Mouse (Mus musculus) layer of hippocampus, adult 8-10 months (tissue): ENCODE data around the gene Sufu. TPM values are rescaled to one million over a fixed set of nuclear protein-coding genes. Genes with fewer than 3 reads are reported as not detected.
A peak's percentile ranks its signal among the peaks of the same experiment; 100 is the strongest.

Experiments
- DNase-seq, 2 experiments: peaks; one replicate each; pipeline ENCODE4 v3.0.0; 2022; ENCODE audit warnings: low spot score in 2 of 2
- total RNA-seq, 4 experiments: library from RNA; stranded (reverse); gene quantifications; 2 replicates each; pipeline ENCODE4 v1.2.4; 2022

Gene Sufu
- total RNA-seq, 4 experiments from 2014 or later = 17.4 to 22.3 (median 19.4) TPM

DNA sequence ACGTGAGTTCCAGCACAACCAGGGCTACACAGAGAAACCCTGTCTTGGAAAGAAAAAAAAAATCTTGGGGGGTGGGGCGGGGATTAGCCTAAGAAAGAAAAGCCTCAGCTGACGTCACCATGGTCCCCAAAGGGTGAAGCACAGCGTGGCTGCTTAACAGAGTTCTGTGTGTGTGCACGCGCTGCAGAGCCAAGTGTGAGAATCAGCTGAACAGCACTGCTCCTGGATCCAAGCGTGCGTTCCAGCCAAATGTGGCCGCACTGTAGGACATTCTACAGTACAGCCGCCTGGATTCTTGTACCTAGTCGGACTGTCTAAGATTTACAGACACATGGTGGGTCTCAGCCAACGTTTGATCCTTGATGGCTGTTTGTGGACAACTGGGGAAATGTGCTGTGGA lies 29.8 kb downstream of the Sufu start:
- DNase-seq = no peak

DNA sequence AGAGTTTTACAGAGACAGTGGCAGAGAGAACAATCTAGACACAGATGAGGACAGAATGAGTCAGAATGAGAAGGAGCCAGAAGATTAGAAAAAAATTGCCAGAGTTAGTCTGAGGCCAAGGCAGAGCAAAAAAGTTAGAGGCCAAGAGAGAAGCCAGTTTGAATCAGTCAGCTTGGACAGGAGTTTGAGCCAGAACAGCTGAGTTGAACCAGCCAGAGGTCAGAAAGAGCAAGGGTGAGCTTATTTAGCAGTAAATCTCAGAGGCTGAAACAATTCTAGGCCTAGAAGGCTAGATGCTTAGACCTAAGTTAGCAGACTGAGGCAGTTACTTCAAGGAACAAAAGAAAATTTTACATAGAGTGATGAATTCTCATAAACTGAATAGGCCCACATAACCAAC lies 32.6 kb downstream of the Sufu start:
- no peak for DNase-seq

DNA sequence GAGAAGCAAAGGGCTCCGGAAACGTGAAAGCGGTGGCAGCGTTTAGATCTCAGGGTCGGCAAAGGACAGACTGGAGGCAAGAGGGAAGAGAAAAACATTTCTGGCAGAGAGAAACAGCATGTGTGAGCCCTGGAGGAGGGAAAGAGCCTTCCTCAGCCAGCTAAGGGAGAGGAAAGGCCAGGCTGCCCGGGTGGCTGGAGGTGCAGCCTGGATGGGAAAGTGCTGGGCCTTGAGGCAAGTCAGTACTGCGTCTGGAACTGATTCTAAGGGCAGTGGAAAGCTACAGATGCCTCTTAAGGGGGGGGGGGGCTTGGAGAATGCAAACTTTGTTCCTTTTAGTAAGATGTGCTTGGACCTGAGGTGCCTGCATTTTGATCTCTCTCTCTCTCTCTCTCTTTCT lies 37.0 kb downstream of the Sufu start:
- DNase-seq = no peak

DNA sequence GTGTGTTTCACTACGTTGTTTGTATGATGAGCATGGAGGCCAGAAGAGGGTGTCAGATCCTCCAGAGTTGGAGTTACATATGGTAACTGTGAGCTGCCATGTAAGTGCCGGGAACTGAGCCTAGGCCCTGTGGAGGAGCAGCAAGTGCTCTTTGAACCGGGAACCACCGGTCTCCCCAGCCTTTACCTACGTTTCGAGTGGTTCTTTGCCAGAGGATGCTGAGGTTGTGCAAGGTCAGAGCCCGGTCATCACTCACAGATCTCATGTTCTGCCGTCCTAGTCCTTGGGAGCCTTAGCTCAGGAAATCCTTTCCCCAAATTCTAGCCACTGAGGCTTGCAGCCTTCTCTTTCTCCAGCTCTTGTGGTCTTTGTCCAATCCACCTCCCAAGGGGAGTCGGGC lies 37.5 kb downstream of the Sufu start:
- DNase-seq = no peak

DNA sequence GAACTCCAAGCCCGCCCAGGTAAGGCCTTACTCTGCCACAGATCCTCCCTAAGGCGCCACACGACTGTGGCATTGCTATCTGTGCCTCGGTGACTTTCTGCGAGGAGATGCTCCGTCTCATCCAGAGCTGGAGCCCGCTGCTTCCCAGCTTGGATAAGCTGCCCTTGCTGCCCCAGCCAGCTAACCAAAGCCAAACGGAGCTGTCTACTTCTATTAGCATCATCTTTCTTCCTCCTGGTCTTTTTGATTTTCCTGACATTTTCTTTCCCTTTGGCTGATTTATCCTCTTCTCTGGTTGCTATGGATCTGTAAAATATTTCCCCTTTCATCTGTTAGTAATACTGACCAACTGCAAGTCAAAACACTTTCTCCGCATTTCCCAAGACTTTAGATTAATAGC lies 37.9 kb downstream of the Sufu start:
- no peak for DNase-seq

DNA sequence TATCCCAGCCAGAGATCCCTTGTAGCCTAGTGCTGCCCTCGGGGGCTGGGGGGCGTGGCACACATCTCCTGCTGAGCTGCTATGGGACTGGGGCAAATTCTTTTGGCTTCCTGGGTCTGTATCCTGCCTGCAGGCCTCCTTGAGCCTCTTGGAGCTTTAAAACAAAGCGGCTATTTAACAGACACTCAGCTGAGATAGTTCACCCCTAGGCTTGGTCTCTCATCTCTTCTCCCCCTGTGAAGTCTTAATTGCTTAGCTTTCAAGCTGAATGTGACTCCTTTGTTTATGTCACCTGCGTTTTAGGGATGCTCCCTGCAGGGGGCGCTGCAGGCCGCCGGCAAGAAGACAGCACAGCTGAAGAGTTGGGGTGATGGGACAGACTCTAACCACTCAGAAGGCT lies 38.8 kb downstream of the Sufu start:
- DNase-seq = no peak

DNA sequence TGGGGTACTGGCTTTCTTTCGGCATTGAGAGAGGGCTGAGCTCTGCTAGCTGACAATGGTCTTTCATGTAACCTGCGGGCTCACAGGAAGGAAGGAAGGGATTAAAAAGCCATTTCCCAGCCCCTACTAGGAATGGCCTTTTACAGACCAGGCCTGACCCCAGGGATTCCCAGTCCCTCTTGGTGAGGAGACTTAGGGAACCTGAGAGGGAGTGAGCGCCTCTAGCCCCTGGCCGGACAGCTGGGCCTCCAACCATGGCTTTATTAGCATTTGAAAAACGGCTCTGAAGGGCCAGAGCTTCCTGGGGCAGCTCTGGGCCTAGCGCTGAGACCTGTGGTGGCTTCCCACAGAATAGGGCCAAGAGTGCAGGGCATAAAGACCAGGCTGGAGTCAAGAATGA lies 46.8 kb downstream of the Sufu start:
- no peak for DNase-seq

DNA sequence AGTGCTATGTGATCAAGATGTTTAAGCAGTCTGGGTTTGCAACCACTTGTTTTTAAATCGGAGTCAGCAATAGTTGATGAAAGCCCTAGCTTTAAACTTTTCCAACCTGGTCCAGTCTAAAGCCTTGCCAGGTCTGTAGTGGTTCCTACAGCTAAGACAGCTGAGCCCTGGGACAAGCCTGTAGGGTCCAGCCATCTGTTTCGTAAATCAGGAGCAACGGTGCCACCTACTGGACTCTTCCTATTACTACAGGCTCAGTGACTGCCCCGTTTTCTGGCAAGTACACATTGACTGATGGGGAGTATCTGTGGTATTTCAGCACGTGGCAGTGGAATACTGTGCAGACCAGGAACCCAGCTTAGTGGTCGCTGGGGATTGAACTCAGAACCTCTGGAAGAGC lies 47.5 kb downstream of the Sufu start:
- DNase-seq = peak; percentile 66 to 78

DNA sequence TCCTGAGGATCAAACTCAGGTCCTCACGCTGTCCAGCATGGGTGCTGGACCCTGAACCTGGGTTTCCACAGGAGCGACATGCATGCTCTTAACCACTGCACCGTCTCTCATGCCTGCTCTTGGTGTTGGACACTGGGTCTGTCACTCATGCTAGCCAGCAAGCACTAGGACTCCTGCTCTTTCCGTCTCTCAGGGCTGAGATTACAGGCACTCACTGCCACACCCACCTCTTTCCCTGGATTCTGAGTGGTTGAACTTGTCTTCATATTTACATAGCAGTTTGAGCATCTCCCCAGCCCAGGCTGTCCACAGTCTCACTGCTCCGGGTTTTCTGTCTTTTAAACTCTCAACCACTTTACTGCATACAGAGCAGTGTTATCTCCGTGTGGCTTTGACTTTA lies 48.9 kb downstream of the Sufu start:
- no peak for DNase-seq

DNA sequence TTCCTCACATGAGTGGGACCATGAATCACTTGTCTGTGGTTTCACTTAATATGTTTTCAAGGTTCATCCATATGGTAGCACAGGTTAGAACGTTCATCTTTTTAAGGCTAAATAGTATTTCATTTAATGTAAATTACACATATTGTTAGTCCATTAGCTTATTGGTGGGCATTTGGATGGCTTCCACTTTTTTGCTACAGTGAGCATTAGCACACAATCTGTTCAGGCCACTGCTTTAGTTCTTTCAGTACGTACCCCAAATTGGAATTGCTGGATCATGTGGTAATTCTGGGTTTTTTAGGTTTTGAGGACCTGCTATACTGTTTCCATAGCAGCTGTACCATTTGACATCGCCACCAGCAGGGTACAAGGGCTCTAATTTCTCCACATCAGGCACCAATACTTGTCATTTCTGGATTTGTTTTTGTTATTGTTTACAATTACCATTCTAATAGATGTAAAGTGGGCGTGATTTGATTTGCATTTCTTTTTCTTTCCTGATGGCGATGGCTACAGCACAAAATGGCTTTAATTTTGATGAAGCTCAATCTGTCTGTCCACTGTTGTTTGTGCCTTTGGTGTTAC lies 49.8 kb downstream of the Sufu start:
- DNase-seq = no peak

DNA sequence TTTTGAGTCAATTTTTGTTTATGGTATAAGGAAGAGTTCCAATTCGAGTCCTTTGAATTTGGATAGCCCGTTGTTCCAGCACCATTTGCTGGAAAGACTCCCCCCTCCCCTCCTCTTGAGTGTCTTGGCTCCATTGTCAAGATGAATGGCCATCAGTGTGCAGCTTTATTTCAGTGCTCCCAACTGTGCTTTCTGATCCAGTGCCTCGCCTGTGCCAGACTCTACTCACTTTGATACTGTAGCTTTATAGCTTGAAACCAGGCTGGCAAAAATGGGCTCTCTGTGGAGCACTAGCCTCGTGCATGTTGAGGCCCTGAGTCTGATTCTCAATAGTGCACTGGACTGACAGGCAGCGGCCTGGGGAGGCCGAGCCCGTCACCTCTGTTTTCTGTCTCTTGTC lies 50.4 kb downstream of the Sufu start:
- DNase-seq = no peak

DNA sequence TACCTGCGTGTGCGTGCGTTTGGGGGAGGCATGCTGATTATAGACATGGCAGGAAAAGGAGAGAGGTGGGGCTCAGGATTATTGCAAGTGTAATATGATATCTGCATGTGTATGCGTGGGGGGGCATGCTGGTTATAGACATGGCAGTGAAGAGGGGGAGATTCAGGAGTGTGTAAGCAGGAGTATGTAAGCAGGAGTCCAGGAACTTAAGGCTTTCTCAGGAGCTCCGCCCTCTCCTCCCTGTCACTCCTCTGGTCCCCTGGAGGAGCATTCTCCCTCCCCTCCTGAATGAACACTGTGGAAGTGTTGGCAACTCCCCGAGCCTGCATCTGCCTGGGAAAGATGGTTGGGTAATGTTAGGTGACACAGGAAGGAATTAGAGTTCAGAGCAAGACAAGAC lies 51.2 kb downstream of the Sufu start:
- no peak for DNase-seq

DNA sequence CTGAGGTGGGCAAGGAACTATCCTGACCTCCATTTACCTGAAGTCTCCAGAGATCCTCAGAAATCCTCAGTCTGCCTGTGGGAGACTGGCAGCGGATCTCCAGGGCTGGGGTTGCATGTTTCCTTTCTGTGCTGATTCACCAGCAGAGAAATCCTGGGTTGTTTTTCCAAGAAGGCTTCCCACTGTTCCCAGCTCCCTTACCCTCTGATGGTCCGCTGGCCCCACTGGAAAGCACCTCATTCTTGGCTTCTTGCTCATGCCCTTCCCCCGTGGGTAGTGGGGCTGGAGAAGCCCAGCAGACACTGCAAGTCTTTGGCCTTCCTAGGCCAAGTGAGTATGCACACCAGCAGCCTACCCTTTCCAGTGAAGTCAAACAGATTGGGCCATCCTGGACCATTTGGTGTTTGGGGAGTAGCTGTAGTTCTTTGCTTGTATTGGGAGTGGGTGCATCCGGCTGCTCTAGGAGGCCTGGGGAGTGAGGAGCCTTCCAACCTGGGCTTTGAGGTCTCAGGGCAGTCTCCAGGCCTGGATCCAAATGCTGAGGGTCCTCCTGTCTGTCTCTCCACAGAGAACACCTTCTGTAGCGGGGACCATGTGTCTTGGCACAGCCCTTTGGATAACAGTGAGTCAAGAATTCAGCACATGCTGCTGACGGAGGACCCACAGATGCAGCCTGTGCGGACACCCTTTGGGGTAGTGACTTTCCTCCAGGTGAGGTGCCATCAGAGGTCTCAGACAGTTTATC lies 52.7 kb downstream of the Sufu start:
- no peak for DNase-seq

DNA sequence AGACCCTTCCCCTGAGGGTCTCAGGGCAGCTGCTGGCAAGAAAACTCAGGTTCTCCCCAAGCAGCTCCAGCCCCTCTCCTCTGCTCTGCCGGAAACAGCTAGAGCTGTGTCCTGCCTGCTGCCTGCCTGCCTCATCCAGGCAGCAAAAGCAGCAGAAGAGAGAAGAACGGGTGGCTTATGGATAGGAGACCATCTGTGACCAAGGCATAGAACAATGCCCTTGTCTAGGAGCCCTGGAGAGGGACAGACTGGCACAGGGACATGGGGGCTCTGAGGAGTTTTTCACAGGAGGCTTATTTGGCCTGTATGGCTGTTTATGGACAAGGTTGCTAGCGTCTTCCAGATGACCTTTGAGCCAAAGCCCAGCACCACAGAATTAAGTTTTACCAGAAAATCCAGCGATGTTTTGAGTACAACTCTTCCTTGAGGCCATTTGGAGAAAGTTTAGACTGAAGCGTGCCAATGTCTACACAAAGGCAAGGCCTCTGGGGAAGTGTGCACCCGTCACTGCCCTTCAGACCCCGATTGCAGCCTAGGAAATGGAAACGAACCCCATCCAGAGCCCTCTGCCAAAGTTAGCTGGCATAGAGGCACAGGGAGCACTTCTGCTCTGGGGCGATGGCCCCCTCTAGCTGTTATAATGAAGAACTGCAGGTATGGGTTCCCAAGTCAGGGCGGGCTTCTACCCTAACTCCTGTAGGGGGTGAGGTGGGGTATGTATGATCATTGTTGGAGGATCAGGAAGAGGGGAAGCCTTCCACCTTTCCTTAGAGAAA lies 55.5 kb downstream of the Sufu start:
- peak; percentile 50 to 51 for DNase-seq

DNA sequence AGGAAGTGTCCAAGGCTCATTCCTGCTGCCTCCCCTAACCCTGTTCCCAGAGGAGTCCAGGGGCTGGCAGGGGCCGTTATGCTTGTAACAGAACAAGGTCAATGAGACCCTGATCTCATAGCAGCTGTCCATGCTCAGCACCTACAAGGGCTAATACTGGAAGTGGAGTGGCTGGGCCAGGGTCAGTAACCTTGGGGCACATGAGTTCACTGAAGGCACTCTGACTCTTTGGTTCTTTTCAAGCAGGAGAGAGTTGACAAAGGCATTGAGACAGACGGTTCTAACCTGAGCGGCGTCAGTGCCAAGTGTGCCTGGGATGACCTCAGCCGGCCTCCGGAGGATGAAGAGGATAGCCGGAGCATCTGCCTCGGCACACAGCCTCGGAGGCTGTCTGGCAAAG lies 56.2 kb downstream of the Sufu start:
- no peak for DNase-seq

DNA sequence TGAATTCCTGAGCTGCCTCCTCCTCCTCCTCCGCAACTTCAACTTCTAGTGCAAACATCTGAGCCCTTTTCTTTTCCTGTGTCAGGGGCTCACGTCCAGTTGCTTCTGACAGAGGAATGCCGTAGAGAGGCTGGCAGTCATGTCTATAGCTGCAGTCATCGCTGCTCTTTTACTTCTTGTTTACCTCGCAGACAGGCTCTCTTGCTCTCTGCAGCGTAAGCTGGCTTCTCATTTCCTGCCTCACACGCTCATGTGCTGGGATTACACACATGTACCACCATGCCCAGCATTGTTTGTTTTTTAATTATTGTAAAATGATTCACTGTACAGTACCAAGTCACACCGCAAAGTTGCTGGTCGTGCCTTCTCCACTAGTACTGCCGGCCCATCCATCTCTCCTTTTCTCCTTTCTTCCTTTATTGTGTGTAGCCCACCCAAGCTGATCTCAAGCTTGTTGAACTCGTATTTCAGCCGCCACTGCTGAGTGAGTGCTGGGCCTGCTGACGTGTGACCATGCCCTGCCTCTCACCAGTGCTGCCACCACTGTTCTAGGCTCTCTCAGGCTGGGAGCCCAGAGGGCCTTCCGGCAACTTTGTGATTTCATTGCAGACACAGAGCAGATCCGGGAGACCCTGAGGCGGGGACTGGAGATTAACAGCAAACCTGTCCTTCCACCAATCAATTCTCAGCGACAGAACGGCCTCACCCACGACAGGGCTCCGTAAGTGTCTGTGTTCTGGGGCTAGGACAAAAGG lies 57.6 kb downstream of the Sufu start:
- DNase-seq = no peak

DNA sequence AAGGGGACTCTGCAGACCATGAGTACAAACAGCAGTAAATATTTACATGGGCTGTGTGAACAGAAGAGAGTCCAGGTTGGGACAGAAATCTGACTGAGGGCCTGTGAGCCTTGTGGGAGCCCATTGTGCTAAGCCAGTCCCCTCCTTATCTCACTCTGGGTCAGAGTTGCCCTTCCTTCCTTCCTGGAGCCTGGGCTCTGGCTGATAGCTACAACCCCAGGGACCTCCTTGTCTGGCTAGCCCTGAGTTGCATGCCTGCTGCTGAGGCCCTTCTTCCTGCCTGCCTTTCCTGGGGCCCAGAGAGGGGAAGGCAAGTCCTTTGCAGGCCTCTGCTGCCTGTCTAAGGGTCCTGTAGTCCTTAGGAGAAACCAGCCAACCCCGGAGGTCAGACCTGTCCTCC lies 58.3 kb downstream of the Sufu start:
- DNase-seq = no peak

DNA sequence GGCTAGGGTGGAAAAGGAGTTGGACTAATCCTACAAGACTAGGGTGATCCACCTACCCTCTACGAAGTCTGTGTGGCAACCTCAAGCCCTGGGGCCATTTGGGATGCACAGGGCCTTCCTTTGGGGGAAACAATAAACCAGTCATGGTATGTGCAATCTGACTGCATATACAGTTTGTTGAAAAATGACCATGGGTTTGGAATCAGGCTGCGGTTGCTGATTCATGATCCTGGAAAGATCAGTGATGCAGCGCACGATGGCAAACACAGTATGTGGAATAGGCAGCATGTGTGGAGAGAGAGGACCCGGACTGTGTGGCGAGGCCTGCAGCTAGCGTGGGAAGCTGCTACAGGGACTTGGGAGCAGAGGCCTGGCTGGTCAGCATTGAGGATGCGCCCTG lies 58.9 kb downstream of the Sufu start:
- no peak for DNase-seq

DNA sequence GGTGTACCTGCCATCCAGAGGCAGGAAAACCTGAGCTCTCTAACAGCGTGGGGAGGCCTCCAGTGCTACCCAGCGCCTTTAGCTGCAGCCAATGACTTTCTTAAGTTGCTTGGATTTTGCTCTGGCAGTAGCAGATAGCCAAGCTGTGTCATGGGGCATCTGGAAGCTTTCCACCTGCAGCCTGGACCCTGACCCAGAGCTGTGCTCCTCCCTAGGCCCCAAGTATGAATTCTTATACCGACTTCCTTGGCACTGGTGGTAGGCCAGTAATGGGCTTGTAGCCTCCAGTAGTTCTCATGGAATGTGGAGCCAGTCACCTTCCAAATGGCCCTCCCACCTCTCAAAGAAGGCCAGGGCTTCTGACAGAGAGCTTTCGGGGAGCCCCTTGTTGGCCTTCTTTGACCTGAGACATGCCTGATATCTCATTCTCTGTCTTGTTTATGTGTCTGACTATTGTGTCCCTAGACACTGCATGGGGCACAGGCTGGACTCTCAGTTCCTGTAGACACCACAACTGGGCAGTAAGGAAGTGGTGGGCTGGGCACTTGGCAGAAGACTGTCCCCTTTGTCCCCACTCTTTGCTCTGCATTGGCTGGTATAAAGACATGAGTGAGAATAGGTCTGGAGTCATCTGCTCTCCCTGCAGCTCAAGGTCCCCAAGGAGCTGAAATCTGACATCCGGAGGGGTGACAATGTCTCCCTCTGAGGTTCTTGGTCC lies 59.5 kb downstream of the Sufu start:
- no peak for DNase-seq

DNA sequence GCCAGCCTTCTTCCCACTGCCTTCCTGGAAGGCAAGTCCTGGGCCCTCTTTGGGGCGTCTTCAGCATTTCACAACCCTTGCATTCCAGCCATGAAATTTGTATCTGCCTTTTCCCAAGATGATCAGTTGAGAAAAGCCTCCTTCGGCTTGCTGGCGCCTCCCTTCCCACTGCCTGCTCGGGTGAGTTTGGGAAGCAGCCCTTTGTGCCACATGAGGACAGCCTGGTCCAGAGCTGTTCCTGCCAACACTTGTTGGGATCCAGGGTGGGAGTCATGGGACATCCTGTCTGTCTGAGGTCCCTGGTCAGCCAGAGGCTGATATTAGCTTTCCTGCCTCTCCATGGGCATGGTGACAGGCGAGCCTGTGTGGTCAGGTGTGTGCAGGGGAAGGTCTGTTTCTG lies 61.1 kb downstream of the Sufu start:
- no peak for DNase-seq

DNA sequence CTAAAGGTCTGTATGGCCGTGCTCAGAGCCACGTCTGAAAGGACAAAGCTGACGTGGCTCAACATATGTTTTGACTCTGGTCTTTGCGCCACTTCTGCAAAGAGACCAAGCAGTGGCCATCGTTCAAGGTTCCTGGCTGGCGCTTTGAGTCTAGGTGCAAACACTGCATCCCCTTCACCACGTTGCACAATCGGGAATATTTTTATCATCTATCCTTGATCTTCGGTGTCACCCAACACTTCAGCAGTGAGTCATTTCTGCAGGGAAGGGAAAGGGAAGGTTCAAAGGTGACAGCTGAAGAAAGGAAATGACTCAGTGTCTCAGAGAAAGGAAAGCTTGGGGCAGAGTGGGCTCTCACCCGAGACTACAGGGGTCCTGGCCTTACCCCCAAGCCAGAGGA lies 62.6 kb downstream of the Sufu start:
- no peak for DNase-seq
